Mouse (Mus musculus) adrenal gland, adult 8-10 months (tissue): Measurements from ENCODE around the gene Akap13. TPM values are rescaled to one million over a fixed set of nuclear protein-coding genes. Genes with fewer than 3 reads are reported as not detected.

ENCODE experiments used
- DNase-seq: peaks from one replicate; pipeline ENCODE4 v3.0.0; 2022
- total RNA-seq, 4 experiments: library from RNA; stranded (reverse); gene quantifications; 2 replicates each; pipeline ENCODE4 v1.2.4; 2022

Akap13 gene
- total RNA-seq, 4 experiments from 2014 or later = 52.8 to 141 (median 95.6) TPM

DNA sequence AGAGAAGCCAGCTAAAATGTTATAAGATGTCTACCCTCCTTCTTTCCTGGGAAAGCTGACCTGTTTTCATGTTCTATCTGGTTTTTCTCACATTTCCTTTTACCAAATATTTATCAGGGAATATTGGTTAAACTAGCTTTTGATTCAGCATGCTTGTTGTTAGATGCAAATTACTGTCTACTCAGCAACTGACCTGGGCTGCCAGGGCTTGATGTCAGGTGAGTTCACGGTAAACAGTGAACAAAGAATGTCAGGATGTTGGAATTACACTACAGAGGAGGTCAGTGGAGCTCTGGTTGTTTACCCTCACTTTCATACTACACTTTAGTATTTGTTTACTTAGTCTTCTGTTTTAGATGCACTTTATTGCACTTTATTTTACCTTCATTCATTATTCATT, 5.0 kb downstream of the Akap13 start:
- DNase-seq = no peak

DNA sequence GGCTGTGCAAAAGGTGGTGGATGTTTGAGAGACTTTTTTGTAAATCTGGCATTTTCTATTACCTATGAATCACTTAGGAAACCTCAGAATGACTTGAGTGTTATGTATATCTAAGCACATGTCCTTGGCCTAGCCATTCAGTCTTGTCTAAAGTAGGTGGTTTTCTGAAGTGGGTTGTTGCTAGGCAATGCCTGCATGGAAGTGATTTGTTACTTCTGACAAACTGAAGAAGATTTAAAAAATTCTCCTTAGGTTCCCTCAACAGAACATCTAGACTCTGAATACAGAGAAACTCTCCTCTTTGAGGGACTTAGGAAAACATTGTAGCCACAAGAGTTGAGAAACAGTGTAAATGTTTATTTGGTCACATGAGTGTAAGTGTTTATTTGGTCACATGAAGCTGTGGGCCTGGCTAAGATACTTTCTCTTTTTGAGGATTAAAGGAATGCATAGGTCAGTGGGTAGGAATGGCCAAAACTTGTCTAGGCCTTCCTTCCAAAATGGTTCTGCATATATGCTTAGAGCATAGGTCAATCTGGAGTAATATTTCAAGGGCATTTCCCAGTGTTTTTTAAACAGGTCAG, 8.3 kb downstream of the Akap13 start:
- no peak for DNase-seq

DNA sequence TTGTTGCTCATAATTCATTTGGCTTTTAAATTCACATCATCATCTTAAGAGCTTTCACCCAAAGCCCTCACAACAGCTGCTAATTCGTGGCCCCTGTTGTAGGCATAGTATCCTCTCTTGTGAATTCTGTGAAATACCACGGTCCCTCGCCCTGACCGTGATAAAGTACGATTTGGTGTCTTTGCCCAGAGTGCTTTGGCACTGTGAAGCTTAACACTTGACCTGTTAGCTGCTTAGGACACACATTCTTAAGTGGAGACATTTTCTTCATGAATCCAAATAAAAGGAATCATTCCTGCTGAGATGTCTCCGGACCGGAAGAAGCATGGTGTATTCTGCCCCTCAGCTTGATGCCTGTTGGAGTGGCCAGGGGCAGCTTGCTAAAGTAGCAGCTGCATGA, 12.5 kb downstream of the Akap13 start:
- DNase-seq = no peak

DNA sequence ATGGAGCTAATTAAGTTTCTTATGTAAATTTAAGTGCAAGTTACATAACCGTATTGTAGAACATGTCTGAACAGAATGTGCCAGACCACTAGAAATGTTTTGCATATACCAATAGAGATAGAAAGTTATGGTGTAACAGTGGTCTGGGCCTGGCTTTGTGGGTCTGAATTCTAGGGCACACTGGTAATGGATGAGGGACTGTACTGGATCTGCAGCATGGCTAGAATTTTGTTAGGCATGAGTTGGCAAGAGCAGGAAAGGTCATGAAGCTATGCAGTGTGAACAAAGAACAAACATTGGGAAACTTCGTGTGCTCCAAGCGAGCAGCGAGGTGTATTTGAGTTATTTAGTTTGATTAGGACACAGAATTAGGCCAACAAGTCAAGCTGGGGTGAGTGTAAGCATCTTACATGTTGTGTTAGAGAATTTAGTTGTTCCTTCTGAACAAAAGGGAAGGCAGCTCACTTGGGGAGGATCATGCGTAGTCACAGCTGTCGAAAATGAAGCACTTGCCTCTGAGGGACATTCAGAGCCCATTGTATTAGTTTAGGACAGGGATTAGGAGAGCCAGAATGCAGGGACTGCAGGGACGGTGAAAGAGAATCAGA, 15.1 kb downstream of the Akap13 start:
- DNase-seq = no peak

DNA sequence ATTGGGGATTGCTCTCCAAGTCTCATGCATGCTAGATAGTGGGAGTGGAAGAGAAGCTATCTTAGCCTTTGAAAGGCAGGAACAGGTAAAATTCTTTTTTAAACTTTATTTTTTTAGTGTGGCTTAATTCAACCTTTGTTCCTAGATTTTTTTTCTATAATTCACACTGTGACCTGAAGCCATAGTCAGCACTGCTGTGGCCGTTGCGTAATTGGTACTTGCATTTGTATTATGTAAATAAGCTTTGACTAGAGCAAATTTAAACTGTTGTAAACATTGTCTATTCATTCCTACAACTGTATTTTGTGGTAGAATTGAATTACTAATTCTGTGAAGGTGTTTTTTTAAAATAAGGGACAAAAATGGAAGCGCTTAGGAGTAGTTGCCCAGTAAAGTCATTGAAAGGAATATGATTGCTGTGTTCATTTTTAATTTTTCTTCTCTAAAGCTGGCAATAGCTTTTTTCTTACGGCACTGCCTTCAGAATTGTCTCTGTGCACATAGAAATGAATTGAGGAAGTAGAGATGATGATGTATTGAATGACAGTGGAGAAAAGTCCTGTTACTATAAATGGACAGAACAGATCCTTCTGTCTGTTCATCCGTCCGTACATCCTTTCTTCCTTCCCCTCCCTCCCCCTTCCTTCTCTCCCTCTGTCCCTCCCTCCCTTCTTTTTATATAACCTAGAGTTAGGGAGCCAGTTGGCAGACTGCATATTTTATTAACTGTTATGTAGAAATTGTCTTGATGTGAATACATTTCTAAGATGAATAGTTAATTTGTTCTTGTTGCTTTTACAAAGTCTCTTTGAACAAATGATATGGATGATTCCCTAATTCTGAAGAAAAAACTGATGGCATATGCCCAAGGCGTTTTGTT, 17.2 kb downstream of the Akap13 start:
- DNase-seq = no peak

DNA sequence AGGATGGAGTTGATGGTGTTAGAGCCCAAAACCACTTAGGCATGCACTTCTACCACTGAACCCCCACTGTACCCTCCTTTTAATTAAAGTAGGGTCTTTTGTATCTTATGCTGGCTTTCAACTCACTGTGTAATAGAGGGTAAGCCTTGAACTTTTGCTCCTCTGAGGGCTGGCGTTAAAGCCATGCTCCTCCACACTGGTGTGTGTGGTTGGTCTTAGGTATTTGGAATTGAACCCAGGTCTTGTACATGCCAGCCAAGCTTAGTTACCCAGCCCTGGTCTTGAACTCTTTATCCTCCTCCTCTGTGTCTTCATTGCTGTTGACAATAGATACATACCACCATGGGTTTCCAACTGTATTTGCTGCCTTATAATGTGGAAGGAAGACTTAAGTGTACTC, 18.0 kb downstream of the Akap13 start:
- no peak for DNase-seq

DNA sequence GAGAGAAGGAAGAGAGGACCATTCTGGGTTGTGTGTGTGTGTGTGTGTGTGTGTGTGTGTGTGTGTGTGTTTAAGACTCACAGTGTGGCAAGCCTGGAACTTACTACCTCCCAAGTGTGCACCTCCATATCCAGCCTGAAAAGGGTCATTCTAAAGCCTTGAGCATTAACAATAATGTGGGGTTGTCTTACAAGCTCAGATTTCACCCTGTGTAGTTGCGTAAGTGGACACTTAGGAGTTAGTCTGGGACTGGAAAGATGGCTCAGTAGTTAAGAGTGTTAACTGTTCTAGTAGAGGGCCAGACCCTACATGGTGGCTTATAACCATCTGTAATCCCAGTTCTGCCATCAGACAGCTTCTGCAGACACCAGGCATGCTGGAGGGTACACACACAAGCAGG, 18.7 kb downstream of the Akap13 start:
- DNase-seq = no peak

DNA sequence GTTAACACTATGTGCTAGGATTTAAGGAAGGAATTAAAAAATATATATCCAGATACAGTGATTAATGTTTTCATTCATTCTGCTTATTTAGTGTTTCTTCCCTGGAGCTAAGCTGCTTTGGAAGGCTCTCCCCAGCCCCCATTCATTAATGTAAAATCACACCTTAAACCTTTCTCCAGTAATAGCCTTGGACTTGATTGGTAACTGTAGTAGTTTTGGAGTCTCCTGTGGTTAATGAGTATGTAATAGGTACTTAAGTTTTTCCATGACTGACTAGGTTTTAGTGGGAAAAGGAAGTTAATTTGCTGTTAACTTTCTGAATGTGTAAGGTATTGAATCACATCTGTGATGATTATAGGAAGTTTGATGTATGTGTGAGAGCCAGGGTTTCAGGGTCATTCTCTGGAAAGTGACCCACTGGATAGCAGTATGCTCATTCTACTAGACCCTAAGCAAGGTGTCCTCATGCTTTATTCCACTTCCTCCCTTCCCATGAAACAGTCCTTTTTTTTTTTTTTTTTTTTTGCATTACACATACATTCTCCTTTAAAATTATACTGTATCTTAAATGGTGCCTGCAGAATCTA, 19.3 kb downstream of the Akap13 start:
- DNase-seq = no peak

DNA sequence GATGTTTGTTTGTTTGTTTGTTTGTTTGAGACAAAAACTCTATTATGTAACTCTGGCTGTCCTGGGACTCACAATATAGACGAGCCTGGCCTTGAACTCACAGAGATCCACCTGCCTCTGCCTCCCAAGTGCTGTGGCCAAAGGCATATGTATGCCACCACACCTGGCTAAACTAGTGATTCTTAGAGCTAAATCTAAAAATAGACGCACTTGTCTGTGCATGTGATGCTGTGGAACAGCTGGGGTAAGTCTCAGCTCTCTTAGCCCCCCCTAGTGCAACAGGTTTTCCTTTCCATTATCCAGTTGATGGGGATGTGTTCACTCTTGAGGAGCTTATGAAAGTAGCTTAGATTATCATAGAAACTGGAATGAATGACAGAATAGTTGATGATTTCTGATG, 22.7 kb downstream of the Akap13 start:
- DNase-seq = no peak

DNA sequence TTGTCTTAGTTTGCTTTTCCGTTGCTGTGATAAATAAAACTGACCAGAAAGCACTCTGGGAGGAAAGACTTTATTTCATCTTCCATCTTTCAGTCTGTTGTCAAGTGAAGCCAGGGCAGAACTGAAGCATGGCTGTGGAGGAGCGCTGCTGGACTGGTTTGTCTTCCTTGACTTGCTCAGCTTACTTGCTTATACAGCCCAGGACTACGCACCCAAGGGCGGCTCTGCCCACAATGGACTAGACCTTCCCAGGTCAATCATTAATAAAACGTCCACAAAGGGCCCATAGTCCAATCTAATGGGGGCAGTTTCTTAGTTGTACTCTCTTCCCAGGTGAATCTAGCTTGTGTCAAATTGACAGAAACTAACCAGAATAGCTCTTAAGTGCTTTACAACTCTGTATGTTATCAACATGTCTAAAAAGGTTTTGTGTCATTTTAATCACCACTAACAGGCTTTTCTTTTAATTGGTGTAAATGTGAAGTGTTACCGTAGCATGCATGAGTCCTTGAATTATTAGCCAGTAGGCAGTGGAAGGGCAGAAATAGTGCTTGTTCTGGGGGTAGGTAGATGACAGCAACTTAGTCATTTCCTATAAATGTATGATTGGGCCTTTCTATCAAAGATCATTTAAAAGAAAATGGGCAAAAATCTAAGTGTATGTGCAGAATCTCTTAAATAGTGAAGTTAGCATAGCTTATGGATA, 25.5 kb downstream of the Akap13 start:
- DNase-seq = no peak

DNA sequence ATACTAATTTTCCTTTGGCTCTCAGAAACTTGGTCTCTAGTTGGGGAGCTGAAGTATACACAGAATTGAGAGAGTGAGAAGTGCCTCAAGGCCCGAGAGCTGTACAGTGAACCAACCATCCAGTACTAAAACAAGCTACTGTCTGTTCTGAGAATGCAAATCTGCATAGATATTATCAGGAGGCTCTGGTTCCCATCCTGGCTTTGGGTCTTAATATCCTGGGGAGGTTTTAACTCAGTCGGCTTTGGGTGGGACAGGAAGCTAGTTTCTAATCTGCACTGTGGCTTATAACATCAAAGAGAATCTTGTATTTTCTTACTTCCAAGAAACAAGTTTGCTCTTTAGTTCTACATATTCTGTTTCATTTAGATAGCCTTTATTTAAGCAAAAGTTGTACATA, 30.7 kb downstream of the Akap13 start:
- DNase-seq = no peak

DNA sequence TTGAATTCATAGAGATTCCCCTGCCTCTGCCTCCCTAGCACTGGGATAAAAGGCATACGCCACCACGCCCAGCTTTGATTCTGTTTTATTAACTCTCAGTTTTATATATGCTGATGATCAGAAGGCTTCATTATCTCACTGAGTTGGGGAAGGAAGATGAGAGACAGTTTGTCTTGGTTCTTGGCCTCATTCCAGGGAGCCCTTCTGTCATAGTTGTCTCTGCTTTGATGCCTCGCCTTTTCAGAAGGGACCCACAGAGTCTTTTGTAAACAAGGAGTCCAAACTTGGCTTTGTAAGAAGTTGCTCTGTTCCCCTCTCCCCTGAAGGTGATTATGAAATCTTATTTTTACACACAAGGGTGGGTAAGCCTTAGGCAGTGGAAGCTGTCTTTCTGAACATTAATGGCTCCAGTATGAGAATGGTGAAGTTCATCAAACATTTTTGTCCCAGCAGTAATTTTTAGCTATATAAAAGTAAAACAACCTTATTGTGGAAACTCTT, 40.7 kb downstream of the Akap13 start:
- no peak for DNase-seq

DNA sequence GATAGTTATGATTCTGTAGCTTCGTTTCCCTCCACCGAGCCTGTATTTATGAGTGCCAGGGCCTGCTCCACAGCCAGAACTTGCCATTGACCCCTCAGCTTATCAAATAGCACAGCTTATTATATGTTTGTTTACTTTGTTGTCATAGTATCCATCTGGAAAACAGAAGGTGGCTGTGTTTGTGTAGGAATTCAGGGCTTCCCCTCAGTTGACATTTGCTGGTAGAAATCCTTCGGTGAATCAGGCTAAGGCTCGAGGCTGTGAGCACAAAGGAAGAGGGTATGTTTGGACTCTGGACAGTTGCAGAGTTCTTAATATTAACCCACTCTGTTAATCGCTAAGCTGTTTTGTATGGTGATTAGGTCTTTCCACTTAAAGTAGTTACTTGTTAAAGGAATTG, 43.3 kb downstream of the Akap13 start:
- no peak for DNase-seq

DNA sequence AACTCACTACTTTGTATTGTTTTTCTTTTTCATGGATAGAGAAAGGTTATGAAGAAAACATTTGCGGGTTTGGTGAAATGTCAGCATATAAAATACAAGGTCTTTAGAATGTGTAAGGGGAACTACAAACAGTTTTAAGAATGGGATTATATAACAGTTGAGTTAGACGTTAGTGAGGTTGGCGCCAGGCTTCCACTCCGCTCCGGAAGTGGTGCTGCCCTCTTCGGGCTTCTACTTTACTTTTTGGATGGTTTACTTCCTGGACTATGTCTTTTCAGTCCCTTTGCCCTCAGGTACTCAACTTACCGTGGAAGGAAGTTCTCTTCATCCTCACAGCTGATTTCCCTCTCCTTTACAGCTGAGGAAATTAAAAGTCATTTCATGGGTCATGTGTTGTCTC, 43.9 kb downstream of the Akap13 start:
- no peak for DNase-seq

DNA sequence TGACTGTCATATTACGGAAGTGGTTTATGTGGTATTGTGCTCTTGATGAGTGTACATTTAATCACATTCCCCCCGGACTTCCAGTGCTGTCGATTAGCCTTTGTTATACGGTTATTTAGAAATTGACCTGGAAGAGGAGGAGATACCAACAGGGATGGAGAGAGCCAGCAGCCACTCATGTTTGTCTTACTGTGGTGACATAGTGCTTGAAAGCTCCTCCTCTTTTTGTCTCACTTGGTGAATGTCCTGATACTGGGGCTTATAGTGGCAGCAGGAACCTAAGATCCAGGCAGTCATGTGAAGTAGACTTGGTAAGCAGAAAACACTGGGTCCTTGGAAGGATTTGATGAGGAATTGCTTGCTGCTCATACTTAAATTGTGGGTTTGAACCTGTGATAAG, 44.8 kb downstream of the Akap13 start:
- DNase-seq = no peak

DNA sequence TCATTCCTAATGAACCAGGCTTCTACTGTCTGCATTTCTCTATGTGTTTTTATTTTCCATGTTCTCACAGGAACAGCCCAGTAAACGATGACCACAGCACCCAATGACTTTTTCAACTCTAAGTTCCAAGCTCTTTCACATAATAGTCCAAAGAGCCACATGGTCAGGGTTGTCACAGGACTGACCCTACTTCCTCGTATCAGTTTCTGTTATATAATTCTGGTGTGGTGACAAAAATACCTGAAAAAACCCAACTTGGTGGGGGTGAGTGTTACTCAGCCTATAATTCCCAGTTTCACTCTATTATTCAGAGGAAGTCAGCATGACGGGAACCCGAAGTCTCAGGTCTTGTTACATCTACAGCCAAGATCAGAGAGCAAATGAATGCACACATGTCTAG, 45.5 kb downstream of the Akap13 start:
- DNase-seq = no peak

DNA sequence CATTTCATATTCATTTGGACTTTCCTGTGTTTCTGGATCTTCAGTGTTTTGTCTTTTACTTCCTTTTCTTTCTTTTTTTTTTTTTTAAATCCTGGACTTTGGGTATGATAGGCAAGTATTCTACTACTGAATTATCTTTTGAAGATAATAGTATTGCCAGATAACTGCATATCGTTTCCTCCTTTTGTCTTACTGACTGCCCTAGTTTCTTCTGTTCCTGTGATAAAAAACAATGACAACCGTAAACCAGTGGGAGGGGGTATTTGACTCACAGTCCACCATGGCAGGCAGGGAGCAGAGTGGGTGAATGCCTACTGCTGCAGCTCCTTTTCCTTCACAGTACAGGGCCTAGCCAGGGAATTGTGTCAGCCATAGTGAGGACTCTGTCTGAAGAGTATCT, 49.2 kb downstream of the Akap13 start:
- no peak for DNase-seq

DNA sequence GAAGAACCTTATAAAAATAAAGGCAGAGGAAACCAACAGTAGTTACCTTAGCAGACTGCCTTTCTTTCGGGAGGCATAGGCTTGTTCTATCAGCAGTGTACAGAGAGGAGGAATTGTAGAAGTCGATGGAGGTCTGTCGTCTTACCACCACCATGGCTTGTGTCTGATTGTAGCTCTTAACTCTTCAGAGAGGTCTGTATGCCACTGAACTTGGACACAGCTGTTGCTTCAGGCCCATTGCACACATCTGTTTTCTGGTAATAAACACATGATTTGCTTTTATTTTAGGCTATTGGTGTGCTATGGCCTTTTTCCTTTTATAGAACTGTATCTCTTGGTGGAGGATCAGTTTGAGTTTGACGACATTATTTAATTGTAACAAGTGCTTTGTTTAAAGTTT, 51.3 kb downstream of the Akap13 start:
- DNase-seq = no peak

DNA sequence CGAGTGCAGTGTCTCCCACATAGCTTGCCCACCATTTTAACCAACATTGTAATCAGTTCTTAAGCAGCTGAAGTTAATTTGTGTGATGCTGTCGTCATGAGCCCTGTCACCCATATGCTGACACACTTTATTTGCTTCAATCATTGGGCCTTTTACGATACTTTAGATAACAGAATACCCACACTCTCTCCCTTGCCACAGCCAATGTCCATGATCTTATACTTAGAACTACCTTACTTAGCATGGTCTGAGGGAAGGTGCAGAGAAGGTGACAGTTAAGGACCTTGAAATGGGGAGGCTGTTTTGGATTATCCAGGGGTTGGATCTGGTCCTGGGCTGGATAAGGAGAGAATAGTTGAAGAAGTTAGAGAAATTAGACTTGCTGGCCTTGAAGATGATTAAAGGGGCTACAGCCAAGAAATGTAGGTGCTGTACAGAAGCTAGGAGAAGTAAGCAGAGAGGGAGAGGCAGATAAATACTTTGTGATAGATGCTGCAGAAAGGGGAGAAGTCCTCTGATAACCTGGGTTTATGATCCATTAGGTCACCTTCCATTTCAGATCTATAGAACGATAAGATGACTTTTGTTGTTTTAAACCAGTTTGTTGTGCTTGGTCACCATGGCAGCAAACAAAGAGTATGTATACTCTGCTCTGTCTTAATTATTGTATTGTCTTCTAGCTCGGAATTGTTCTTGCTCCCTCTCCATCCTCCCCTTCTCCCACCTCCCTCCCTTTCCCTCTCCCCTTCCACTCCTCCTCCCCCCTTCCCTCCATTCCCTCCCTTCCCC, 53.9 kb downstream of the Akap13 start:
- DNase-seq = no peak

DNA sequence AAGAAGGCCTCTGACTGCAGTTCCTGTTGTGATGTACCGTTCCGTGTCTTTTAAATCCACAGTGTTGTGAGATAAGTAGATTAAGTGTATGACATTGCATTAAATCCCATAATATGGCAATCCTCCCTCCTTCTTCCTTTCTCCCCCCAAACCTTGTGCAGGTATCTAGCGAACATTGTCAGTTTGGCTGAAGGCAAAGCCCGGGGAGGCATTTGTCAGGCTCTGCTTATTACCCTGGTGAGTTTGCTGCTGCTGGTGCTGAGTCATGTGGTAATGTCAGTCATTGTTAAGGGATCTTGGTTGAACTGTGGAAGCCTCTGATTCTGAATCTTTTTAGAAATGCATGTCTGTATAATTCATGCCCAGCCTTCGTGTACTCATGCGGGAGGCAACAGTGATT, 60.1 kb downstream of the Akap13 start:
- DNase-seq = no peak

DNA sequence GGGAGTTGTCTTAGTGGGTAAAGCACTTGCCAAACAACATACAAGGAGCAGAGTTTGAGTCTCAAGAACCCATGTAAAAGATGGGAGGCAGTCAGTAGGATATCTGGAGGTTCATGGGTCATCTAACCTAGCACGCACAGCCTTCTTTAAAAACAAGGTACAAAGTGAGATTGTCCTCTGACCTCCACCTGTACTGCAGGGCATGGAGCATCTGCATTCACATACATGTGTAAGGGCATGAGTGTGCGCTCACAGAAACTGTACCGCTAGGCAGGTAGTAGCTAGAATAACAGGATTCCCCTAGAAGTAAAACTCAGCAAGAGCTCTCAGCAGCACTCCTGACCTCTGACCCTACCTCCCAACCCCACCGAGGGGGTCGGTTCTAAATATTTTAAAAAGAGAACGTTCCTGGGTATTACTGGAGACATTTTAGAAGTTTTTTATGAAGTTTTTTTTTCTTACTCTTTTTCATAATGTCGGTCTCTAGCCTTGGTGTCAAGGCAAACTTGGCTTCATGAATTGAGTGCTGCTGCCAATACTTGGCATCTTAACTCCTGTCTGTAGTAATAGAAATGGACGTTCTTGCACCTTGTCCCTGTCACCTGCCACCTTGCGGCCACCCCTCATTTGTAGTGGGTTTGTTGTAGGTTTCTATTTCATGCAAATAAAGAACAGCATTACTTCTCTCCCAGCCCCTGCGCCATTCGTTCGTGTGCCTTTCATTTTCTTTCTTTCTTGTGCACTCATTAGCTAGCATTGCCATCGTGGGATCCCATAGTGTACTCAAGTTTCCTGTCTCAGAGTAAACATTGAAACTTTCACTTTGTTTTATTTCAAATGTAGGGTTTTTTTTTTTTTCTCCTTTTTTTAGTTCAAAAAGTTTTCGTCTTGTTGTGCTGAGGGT, 61.6 kb downstream of the Akap13 start:
- no peak for DNase-seq
